26 mouse cellular contexts compared by ENCODE assay signal in genomic region chr4:149021021-149021420, GRCm38 (mm10).
"Had no signal": no experiment of that assay in that cellular context is flagged by ENCODE, and none has a peak within 500 bp of the region (broad histone marks: within the 10 kb centered on the region; RNA-seq: fewer than 3 reads in every experiment).

No protein-coding gene starts in this region.

- H3K9ac ChIP-seq: embryonic facial prominence, embryonic 12.5 days; embryonic facial prominence, embryonic 13.5 days; embryonic facial prominence, embryonic 15.5 days; forebrain, embryonic 12.5 days; forebrain, embryonic 13.5 days; forebrain, embryonic 15.5 days; forebrain, postnatal 0 days had no signal

- H3K4me2 ChIP-seq: embryonic facial prominence, embryonic 12.5 days; embryonic facial prominence, embryonic 13.5 days; embryonic facial prominence, embryonic 15.5 days; forebrain, embryonic 12.5 days; forebrain, embryonic 13.5 days; forebrain, embryonic 15.5 days had no signal

- H3K36me3 ChIP-seq: embryonic facial prominence, embryonic 12.5 days; embryonic facial prominence, embryonic 13.5 days; embryonic facial prominence, embryonic 15.5 days; forebrain, embryonic 12.5 days; forebrain, embryonic 15.5 days had no signal

- H3K27ac ChIP-seq: embryonic facial prominence, embryonic 12.5 days; embryonic facial prominence, embryonic 13.5 days; embryonic facial prominence, embryonic 15.5 days; forebrain, embryonic 10.5 days; forebrain, embryonic 12.5 days; forebrain, embryonic 13.5 days; forebrain, embryonic 15.5 days; gastrocnemius, adult 2 months; heart, adult 2 months had no signal

- H3K4me3 ChIP-seq: embryonic facial prominence, embryonic 10.5 days; embryonic facial prominence, embryonic 12.5 days; embryonic facial prominence, embryonic 13.5 days; embryonic facial prominence, embryonic 15.5 days; erythroblast, embryonic 14.5 days; forebrain, embryonic 10.5 days; forebrain, embryonic 12.5 days; forebrain, embryonic 13.5 days; forebrain, embryonic 15.5 days; gastrocnemius, adult 2 months; heart, adult 2 months had no signal

- H3K4me1 ChIP-seq: embryonic facial prominence, embryonic 15.5 days had no signal

- ATAC-seq: forebrain, embryonic 13.5 days; forebrain, embryonic 14.5 days; forebrain, embryonic 15.5 days; forebrain, embryonic 16.5 days; forebrain, postnatal 0 days had no signal

- DNase-seq: cerebellum, adult 9-11 months; cerebellum, postnatal 10 days; cerebellum, postnatal 14 days; cerebellum, postnatal 25 days; cerebellum, postnatal 36 days; embryo, embryonic 11 days; forebrain, postnatal 0 days; gastrocnemius, adult 2 months; gastrocnemius, postnatal 10 days; gastrocnemius, postnatal 14 days; gastrocnemius, postnatal 25 days; gastrocnemius, postnatal 36 days; heart, adult 11 months; heart, adult 18-20 months; heart, adult 2 months had no signal

- H3K9me3 ChIP-seq: embryonic facial prominence, embryonic 10.5 days; embryonic facial prominence, embryonic 12.5 days; embryonic facial prominence, embryonic 13.5 days; embryonic facial prominence, embryonic 15.5 days; forebrain, embryonic 10.5 days; forebrain, embryonic 12.5 days; forebrain, embryonic 13.5 days; forebrain, embryonic 15.5 days had no signal

- H3K27me3 ChIP-seq: embryonic facial prominence, embryonic 12.5 days; embryonic facial prominence, embryonic 13.5 days; embryonic facial prominence, embryonic 15.5 days; forebrain, embryonic 12.5 days; forebrain, embryonic 13.5 days; forebrain, embryonic 15.5 days had no signal
